Mouse (Mus musculus) cerebellum, adult (tissue): ENCODE measurements around the gene Mthfd1l.
A peak's percentile ranks its signal among the peaks of the same experiment; 100 is the strongest.

Experiments
- ATAC-seq: cut with Nextera tagmentation; 2 replicates; pipeline ENCODE4 v1.9.2; 2017; ENCODE audit warnings: mild to moderate bottlenecking, moderate library complexity, mixed read lengths; ENCODE audit not compliant: insufficient number of reproducible peaks, low FRiP score, low TSS enrichment

Mthfd1l gene

DNA sequence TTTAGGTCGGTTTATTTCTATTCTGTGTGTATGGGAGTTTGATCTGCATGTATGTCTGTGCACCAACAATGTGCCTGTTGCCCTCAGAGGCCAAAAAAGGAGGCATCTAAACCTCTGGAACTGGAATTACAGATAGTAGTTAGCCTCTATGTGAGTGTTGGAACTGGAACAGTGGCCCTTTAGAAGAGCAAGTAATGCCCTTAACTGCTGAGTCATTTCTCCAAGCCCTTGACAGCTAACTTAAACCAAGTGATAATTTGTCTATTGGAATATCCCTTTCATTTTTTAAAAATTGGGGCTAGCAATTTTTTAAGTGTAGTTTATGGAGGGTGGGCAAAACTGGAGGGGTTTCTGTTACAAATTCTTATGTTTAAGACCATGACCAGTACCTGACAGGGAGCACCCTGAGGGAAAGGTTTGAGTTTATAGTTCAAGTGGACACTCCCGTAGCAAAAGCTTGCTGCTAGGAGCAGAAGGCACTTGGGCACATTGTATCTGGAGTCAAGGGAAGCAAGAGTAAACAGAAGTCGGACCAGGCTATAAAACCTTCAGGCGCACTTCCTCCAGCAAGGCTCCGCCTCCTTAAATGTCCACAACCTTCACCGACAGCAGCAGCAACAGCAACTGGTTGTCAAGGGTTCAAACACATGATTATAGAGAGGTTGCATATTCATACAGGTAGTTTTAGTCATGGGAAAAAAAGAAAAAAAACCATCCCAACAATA is 3.1 kb downstream of the Mthfd1l start:
- ATAC-seq: no peak

DNA sequence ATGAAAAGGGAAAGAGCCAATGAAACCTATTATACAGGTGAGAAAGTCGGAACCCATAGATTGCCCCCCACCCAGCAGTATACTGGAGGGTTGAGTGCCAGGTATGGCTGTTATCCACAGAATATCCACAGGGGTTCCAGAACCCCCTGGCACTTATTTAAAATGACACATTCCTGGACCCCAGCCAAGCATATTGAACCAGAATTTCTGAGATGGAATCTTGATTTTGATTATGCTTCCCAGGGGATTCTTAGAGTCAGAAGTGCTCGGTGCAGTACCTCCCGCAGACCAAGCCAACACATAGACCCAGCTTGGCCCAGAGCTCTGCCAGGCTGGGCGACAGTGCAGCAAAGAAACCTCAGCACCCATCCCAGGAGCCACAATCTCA is 3.7 kb downstream of the Mthfd1l start:
- ATAC-seq: no peak

DNA sequence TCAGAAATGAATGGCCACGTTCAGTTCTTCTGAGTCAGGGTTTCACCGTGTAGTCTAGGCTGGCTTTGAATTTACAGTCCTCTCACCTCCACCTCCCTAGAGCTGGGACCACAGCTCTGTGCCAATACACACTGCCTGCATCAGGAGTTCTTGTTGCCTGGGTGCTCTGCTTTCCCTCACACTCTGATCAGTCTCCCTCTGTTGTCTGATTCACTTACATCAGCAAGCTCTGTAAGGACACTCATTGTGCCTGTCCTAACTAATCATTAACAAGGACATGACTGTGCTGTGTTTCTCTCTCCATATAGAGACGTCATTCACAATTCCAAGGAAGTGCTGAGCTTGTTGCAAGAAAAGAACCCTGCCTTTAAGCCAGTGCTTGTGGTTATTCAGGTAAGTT is 5.4 kb downstream of the Mthfd1l start:
- ATAC-seq: no peak

DNA sequence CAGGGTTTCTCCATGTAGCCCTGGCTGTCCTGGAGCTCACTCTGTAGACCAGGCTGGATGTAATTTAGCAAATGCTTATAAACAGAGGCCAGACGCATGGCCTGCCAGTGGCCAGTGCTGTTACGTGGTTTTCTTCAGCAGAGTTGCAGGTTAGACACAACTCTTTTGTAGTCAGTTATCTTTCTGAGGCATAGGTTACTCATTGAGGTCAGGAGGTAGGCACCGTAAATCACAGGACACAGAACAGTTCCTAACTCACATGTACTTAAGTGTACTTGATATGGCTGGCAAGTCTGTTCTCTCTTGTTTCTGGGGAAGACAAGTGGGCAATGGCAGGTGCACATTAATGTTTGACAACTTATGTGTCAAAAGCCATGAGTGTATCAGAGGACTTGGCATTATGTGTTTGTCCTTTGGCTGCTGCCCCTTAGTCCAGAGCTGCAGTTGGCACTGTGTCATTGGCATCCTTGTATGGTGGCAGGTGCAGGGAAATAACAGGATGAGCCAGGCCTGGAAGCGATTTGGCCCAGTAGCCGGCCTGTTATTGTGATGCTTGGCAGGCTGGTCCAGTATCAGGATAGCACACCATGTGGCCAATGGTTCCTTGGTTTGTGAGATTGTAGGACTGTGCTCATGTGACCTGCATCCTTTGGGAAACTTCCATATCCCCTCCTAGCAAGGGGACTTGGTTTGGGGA is 6.0 kb downstream of the Mthfd1l start:
- ATAC-seq: peak; percentile 91

DNA sequence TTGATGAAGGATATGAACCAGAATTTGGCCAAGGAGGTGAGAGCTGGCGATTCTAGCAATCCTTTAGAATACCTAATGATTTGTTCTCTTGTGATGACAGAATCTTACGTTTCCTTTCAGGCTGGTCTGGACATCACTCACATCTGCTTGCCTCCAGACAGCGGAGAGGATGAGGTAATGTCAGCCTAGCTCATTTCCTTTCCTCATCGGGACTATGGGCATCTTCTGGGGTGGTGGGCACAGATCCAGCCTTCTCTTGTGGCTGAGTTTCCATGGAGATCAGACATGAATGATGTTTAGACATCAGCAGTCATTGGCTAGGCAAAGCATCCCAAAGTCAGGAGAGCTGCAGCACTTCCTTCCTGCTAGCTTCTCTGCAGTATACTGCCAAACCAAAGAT is 7.3 kb downstream of the Mthfd1l start:
- no peak for ATAC-seq

DNA sequence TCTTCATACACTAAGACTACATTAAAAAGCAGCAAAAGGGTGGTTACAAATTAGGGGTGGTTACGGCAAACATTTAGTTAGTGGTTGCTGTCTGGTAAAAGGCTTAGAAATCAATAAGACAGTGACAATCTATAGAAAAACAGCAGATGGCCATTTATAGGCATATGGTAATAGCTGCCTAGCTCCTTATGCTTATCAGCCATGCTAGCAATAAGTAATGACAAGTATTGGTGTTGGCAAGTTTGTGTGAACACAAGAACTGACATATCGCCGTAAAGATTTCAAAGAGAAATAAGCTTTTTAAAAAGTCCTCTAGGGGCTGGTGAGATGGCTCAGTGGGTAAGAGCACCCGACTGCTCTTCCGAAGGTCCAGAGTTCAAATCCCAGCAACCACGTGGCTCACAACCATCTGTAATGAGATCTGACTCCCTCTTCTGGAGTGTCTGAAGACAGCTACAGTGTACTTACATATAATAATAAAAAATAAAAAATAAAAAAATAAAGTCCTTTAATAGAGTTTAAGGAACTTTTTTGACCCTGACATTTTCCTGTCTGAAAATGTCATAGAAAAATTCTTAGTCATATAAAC is 17.5 kb downstream of the Mthfd1l start:
- ATAC-seq: no peak

DNA sequence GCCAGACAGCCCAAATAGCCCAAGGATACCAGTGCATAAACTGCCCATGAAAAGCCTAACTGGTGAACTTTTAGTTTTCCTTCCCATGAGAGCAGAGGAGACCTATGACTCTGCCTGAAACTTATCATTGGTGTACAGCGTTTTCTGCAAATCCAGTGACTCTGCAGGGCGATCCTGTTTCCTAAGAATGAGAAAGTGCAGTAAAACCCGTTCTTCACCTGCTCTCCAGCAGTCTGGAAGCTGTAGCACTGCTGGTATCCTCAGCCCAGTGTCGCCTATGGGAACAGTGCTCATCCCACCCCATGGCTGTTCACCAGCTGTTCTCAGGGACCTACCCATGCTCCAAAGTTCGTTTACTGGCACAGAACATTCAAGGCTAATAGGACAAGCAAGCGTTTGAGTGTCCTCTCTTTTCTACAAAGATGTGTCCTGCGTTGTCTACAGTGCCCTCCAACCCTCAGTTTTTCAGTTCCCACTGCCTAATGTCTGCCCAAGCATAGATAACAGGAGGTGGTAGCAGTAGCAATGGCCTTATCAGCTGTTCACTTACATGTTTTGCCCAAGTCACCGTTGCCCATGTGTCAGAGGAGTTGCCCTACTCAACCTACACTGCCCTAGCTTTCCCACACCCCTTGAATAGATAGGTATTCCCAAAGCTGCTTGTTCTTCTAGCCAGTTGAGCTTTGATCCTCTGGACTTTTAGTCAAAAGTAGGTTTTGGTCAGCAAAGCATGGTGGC is 20.6 kb downstream of the Mthfd1l start:
- ATAC-seq: no peak

DNA sequence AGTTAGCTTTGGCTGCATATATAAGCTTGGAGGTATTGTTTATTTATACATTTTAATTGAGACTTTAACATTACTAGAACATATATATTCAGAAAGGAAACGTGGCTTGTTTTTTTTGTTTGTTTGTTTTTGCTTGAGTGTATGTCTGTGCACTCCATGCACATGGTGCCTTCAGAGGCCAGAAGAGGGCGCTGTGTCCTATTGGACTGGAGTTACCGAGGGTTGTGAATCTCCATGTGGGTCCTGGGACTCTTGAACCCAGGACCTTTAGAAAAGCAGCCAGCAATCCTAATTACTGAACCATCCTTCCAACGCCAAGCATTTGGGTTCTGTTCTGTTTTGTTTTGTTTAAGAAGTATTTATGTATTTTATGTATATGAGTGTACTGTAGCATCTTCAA is 22.4 kb downstream of the Mthfd1l start:
- no peak for ATAC-seq

DNA sequence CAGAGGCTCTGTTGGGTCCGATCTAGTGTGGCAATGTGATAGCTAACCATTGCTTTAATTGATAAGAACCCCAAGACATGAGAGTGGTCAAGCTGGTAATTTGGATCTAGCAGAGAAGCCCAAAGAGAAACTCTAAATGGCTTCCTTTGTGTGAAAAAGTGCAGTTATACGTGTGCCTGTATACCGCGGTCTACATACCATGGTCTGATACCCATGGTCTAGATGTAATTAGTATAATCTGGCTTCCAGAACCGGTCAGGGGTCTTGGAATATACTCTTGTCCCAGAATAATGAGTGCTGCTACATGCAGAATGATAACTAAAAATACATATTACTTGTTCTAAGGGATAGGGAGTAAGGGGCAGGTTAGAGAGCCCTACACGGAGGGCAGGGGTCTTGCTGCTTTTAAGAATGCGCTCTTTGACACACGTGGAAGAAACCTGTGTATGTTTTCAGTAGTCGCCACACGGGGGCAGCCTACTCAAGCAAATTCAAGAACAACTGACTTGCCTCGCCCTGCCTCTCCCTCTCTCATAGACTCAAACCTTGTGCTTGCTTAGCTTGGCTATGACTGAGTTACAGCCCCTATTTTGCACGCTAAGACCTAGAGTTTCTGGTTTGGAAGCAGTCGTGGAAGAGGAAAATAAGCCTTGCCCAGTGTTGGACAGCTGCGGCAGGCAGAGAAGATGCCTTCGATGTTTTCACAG is 23.4 kb downstream of the Mthfd1l start:
- ATAC-seq: peak; percentile 45; the same call in 1 of the 2 replicates

DNA sequence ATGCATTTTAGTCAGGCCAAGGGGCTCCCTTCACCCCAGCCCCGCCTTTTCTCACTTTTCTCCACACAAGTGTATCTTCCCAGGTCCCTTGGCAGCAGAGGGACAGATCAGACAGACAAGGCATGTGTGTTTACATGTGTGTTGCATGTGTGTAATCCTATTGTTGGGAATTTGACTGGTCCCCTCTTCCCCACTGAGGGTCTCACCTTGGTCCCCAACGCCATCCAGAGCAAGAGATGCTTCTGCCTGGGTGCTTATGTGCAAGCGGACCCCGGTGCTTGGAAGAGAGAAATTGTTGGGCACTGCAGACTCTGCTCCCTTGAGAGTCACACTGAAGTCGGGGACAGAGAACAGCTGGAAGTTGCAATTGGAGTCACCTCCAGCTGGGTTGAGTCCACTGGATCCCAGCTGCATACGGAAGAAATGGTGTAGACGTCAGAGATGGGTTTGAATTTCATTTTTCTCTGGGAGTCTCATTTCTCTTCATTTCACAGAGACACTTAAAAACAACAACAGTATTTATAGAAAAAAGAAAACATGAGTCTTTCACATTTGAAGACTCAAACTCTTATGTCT is 25.0 kb downstream of the Mthfd1l start:
- no peak for ATAC-seq

DNA sequence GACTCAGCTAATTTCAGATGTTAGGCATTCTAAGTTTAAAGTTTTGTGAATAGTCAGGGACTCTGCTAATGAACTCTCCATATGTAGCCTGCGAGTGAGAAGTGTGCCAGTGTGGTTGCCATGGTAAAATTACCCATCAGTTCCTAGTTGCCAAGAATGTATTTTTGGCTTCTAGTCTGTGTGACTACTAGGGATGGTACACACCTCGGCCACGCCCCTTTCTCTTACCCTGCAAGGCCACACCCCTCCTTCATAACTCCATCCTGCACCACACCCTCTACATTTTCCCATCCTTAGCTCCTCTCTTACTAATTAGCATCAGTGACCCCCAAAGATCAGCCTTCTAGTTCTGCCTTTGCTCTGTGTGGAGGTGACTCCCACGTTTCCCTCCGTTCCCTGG is 29.8 kb downstream of the Mthfd1l start:
- no peak for ATAC-seq

DNA sequence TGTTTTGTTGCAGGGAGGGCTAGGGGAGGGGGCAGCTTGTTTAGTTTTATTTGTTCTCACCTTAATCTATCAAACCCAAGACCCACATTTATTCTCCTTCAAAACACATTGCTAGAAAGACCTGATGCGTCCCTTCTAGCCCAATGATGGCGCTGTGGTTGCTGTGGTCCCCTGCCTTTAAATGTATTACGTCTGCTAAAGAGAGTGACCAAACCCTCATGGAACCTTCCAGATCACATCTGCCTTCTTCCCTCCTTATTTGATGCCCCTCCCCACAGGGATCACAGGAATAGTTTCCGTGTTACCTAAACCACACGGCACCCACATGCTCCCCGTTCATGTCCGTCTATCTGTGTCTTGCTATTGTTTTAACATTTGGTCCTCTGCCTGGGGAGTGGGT is 32.3 kb downstream of the Mthfd1l start:
- ATAC-seq: no peak

DNA sequence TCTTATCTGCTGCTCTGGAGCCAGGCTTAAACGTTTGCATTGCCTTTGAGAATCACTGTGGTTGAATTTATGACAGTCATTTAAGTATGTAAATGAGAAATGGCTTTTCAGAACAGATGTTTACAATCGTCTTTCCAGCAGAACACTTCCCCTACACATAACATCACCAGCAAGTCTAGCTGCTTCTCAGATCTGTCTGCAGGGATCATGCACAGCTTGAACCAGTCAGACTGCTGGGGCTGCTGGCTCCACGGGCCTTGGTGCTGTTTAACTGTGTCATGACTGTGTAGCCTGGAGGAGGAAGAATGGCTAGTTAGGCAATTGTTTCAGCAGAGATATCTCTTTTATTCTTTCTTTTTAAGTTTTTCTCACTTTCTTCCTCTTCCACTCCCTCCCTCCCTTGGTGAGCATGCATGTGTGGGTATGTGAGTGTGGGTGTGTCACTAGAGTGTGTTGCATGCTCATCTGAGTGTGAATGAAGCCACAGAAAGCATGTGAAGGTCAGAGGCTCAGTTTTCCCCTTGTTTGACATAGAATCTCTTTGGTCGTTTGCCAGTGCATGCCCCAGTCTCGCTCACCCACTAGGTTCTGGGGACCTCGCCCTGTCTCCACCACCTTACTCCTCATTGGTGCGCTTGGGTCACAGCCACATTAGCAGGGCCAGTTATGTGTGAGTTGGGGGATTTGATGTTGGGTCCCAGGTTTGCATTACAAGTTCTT is 33.5 kb downstream of the Mthfd1l start:
- ATAC-seq: no peak

DNA sequence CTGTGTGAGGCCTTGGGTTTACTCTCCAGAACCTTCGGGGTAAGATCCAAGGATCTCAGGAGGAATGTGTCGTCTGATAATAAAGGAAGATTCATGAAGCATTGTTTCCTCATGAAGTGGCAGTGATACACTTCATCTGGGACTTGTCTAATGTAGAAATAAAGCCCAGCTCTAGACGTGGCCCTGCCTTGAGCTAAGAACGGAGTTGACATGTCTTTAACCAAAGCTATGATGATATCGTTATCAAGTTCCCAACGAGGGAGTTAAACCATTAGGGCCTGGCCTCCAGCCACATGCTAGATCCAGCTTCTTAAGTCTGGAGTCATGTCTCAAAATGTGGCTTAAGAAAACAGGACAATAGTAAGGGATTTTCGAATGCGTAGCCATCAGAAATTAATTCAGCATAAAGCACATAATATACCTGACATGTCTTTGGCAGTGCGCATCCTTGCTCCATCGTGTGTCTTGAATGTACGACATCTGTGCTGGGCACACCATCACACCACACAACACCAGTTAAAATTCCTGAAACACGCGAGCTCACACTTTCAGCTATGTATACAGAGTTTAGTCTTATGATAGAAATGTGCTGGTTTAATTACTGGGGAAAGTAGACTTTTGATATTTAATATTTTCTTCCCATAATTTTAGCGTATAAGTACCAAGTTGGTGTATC is 49.8 kb downstream of the Mthfd1l start:
- ATAC-seq: no peak

DNA sequence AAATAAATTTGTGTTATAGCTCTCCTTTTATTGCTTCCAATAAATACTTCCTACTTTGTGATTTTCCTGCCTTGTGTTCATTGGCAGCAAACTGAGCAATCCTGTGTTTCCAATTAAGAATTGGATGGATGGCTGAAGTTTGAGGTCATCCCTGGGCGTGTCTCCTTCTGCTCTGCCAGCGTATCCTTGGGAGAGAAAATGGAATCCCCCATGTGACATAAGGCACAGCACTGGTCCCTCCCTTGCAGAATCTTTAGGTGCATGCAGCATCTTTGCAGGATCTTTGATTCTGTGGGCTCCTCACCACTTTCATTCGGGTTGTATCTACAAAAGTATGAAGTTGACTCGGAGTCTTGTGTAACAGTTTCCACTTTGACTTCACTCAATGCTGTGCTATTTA is 53.7 kb downstream of the Mthfd1l start:
- ATAC-seq: no peak

DNA sequence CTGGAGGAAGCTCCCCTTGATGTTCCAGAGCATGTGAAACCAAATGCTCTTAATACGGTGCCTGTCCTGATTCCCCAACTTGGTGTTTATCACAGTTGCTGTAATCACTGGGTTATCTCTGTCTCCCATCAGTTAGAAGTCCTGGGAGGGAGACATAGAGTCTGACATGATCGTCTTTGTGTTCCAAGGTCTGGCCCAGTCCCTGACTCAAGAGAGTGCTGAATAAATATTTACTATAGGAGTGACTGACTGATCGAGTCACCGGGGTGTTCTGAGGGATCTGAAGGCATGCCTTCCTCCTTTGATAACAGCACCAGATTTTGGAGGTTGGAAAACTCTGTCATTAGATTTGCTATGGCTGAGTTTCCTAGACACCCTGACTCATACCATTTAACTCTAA is 54.5 kb downstream of the Mthfd1l start:
- no peak for ATAC-seq

DNA sequence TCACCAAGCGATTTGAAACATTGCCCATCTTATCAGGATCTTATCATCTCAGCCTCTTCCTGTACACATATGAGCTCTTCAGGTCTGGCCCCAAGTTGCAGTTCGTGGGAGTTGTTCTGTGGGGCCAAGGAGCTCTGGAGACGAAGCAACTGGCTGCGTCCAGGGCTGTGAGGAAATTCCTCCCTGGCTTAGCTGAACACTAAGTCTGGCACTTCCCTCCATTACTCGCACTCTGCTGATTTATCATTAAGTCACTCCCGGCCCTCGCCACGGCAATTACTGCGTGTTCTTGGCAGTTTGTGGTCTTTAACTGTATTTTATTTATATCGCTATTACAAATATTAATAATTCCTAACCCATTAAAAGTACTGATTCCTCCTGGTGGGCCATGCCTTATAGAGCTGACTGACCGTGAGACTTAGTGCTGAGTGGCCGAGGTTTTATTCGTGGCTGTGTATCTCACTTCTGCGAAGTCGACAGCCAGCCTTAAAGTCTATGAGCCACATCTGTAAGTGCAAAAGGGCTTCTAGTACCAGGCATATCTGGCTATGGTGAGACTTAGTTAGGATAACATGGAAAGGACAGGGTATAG is 56.0 kb downstream of the Mthfd1l start:
- no peak for ATAC-seq

DNA sequence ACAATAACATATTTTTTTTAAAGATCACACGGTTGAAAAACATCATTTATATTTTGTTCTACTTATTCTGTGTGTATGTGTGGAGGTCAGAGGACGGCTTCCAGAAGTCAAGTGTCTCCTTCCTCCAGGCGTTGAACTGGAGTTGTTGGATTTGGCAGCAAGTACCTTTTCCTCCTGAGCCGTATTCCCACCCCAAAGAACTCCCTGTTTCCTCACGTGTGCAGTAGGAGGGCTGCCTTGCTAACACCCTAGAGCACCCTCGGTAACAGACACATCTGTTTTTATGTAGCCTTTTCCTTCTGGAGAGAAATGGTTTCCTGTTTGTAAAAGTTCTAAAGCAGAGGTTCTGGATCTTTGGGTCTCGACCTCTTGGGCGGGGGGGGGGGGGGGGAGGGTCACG is 60.8 kb downstream of the Mthfd1l start:
- no peak for ATAC-seq

DNA sequence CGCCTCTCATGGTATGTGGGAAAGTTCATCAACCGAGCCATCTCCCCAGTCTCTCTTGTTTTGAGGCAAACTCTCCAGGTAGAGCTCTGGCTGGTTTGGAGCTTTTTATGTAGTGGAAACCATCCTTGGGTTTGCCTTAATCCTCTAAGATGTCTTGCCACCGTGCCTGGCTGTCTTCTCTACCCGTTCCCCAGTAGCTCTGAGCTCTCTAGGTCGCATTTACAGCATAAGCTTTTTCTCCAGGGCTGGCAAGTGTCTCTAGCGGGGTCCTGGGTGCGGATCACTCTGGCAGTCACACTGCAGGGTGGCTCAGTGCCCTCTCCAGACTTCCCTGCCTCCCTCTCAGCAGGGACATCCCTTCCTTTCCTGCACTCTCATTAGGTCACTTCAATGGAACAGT is 63.6 kb downstream of the Mthfd1l start:
- no peak for ATAC-seq
